Mouse (Mus musculus) lung, embryonic 14.5 days (tissue): ENCODE data around the gene Grin1. TPM values are rescaled to one million over a fixed set of nuclear protein-coding genes. Genes with fewer than 3 reads are reported as not detected.

Source experiments
- ATAC-seq: fragments of 200-750 bp; cut with Nextera tagmentation; 2 replicates; pipeline ENCODE4 v1.8.0; 2017; ENCODE audit warnings: mild to moderate bottlenecking, moderate TSS enrichment, moderate library complexity; ENCODE audit not compliant: insufficient read depth
- DNase-seq: peaks from one replicate; pipeline ENCODE4 v3.0.0-alpha.2; 2015
- H3K27ac ChIP-seq: fragments of 300-500 bp; sonication (generic); 2 replicates; pipeline ENCODE4 v1.5.1; 2014; ENCODE audit warnings: low read depth, mild to moderate bottlenecking, moderate library complexity
- H3K27me3 ChIP-seq: fragments of 300-500 bp; sonication (generic); 2 replicates; pipeline ENCODE4 v1.6.1; 2014; ENCODE audit warnings: low read length, control low read depth; ENCODE audit not compliant: insufficient read depth
- H3K36me3 ChIP-seq: fragments of 300-500 bp; sonication (generic); 2 replicates; pipeline ENCODE4 v1.6.1; 2014; ENCODE audit warnings: control low read depth; ENCODE audit not compliant: insufficient read depth
- H3K4me1 ChIP-seq: fragments of 300-500 bp; sonication (generic); 2 replicates; pipeline ENCODE4 v1.6.1; 2014; ENCODE audit warnings: antibody characterized with exemption, control low read depth; ENCODE audit not compliant: insufficient read depth
- H3K4me2 ChIP-seq: fragments of 300-500 bp; sonication (generic); 2 replicates; pipeline ENCODE4 v1.6.1; 2014; ENCODE audit warnings: mild to moderate bottlenecking
- H3K4me3 ChIP-seq: fragments of 300-500 bp; sonication (generic); 2 replicates; pipeline ENCODE4 v1.5.1; 2014; ENCODE audit warnings: low read depth, low read length
- H3K9ac ChIP-seq: fragments of 300-500 bp; sonication (generic); 2 replicates; pipeline ENCODE4 v1.6.1; 2014
- H3K9me3 ChIP-seq: fragments of 300-500 bp; sonication (generic); 2 replicates; pipeline ENCODE4 v1.6.1; 2016; ENCODE audit warnings: low read depth, low read length, control low read depth
- CTCF ChIP-seq: IDR thresholded peaks from 2 replicates; pipeline ENCODE4 v1.5.1; 2016; ENCODE audit warnings: antibody characterized with exemption, low read depth
- WGBS: fragments of 180-500 bp; shearing (Covaris S2); extraction: QIAGEN DNeasy Blood & Tissue Kit; methylation state at CpG from one replicate; pipeline ENCODE4 v1.1.7; 2014; 5-methylcytosine and 5-hydroxymethylcytosine counted together
- polyA plus RNA-seq: library from polyadenylated mRNA; unstranded; fragments of >200 nt; fragmentation: Nextera tagmentation; extraction: Ambion mirVana; gene quantifications from 2 replicates; pipeline ENCODE4 v1.2.1, GENCODE M21; 2014

Gene Grin1
- polyA plus RNA-seq, 1 experiment from 2014 or later: 0.84 TPM

GRCm38 (mm10) chr2:25271827-25272511, 47.0 kb downstream of the Grin1 start, which contains the start of the genes Ssna1 and Anapc2:
Gene Ssna1, minus strand, starts transcription at chr2:25272438.
Gene Anapc2, plus strand, starts transcription at chr2:25272478.
- DNase-seq (peak; percentile 99), ATAC-seq (peak; percentile 97)
- peaks cover 63% of the 10 kb centered on the region for H3K36me3 ChIP-seq
- no peaks in the 10 kb centered on the region for H3K9me3 ChIP-seq
- peak within 1 kb of the TSS; percentile 96 for H3K4me2 ChIP-seq
- H3K27ac ChIP-seq: peak within 1 kb of the TSS; percentile 58
- WGBS: under 1% methylated on average over 55 of the region's 55 CpGs
- peaks cover 15% of the 10 kb centered on the region for H3K4me1 ChIP-seq
- peak within 1 kb of the TSS; percentile 95 for H3K4me3 ChIP-seq
- TF ChIP-seq CTCF: peak; percentile 41; the same call in 1 of the 2 replicates
- no peaks in the 10 kb centered on the region for H3K27me3 ChIP-seq
- peak within 1 kb of the TSS; percentile 86 for H3K9ac ChIP-seq

- H3K9me3 ChIP-seq: no peaks in the 10 kb centered on the region
- H3K36me3 ChIP-seq: peaks cover 27% of the 10 kb centered on the region
- 0 out of 2 replicates have a peak, but pooled peaks cover 5% of the 10 kb centered on the region for H3K4me1 ChIP-seq
- TF ChIP-seq CTCF: no peak
- no peak for ATAC-seq
- H3K27me3 ChIP-seq: peaks cover 16% of the 10 kb centered on the region
- H3K9ac ChIP-seq: no peak overlapping the region
- no peak overlapping the region for H3K4me2 ChIP-seq
- WGBS: 62% methylated on average over 4 of the region's 4 CpGs
- DNase-seq: no peak
- H3K4me3 ChIP-seq: no peak overlapping the region
- H3K27ac ChIP-seq: no peak overlapping the region
These were observed 51.2 kb downstream of the Grin1 start for GRCm38 (mm10) chr2:25267746-25268309.

DNA sequence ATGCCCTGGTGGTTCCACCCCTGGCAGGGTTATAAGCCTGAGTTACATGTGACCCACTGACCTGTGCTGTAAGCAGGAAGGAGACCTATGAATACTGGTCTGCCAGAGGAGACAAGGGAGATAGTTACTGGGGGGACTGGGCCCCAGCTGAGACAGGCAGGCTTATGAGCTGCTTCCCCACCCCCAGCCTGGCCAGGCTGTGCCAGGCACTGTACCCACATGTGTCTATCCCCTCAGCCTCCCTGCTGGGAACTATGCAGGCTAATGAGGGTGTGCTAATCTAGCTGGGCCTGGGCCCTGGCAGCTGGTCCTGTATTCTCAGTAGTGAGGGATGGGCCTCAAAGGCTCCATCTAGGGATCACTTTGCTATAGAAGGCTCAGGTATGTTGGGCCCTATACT, 51.7 kb downstream of the Grin1 start:
- no peak for DNase-seq
- ATAC-seq: no peak
- no peak overlapping the region for H3K27ac ChIP-seq
- no peaks in the 10 kb centered on the region for H3K9me3 ChIP-seq
- no peak overlapping the region for H3K4me2 ChIP-seq
- peaks cover 27% of the 10 kb centered on the region for H3K36me3 ChIP-seq
- H3K9ac ChIP-seq: no peak overlapping the region
- no peak for TF ChIP-seq CTCF
- H3K4me1 ChIP-seq: 0 out of 2 replicates have a peak, but pooled peaks cover 5% of the 10 kb centered on the region
- H3K27me3 ChIP-seq: peaks cover 16% of the 10 kb centered on the region
- H3K4me3 ChIP-seq: no peak overlapping the region

GRCm38 (mm10) chr2:25266720-25267119, 52.3 kb downstream of the Grin1 start:
- Histone ChIP-seq H3K4me1 (0 out of 2 replicates have a peak, but pooled peaks cover 5% of the 10 kb centered on the region), H3K4me2 (no peak overlapping the region), H3K36me3 (peaks cover 27% of the 10 kb centered on the region), H3K4me3 (no peak overlapping the region; the same call in 1 of the 2 replicates), H3K9me3 (no peaks in the 10 kb centered on the region), H3K27me3 (peaks cover 16% of the 10 kb centered on the region), H3K9ac (no peak overlapping the region), H3K27ac (no peak overlapping the region)
- ATAC-seq (no peak), DNase-seq (no peak)
- WGBS: 52% methylated on average over 2 of the region's 2 CpGs
- no peak for TF ChIP-seq CTCF

DNA sequence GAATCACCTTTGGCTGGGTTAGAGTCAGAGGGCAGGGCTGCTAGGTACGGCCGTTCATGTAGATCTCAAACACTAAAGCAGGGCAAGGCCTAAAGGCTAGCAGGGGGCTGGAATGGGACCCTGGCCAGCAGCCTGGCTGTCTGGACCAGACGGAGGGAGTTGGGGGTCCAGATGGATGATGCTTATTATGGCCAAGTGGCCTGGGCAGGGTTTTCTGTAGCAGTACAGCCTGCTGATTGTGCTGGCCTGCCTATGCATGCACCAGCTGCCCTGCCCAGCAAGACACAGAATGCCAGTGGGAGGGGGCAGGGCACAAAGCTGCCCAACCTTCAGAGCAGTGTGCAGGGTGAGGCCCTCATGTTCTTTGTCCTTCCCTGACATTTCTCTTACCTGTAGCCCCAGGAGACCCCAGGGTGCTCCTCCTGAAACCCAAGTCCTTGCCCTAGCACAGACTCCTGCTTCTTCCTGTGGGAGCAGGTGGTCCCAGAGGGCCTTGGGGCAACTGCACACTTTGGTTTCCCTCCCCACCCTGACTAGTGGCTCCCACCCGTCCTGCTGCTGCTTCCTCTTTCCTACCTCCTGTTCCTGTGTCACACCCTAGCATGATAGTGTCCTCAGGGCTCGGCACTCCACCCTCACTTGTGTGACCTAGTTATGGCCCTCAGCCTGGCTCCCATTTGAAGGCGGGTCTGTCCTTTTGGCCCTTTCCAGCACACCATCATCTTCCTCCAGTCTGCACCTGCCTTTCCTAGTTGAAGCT, 52.9 kb downstream of the Grin1 start:
- Histone ChIP-seq H3K4me2 (no peak overlapping the region), H3K9me3 (no peaks in the 10 kb centered on the region), H3K4me1 (no peaks in the 10 kb centered on the region), H3K27me3 (peaks cover 16% of the 10 kb centered on the region), H3K9ac (no peak overlapping the region), H3K36me3 (peaks cover 27% of the 10 kb centered on the region), H3K27ac (no peak overlapping the region), H3K4me3 (no peak overlapping the region)
- ATAC-seq (no peak), DNase-seq (no peak)
- WGBS: 60% methylated on average over 6 of the region's 6 CpGs
- no peak for TF ChIP-seq CTCF

DNA sequence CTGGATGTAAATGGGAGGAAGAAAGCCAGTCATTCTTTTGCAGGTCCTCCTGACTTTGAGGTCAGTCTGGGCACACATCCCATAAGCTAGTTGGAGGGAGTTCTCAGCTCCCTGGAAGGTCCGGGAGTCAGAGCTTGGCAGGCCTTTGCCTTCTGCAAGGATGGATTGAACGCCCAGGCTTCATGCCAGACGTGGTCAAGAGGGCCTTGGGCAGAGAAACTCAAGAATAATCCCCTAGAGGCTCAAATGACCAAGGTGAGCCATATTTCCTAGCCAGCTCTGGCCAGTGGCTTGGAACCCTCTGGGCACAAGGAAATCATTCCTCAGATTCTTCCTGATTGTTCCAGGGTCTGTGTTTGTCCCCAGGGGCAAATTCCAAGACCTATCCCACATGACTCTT, 54.1 kb downstream of the Grin1 start:
- Histone ChIP-seq H3K4me1 (no peaks in the 10 kb centered on the region), H3K36me3 (peaks cover 16% of the 10 kb centered on the region; the same call in 1 of the 2 replicates), H3K9ac (no peak overlapping the region), H3K9me3 (no peaks in the 10 kb centered on the region), H3K27ac (no peak overlapping the region), H3K27me3 (peaks cover 16% of the 10 kb centered on the region), H3K4me2 (no peak overlapping the region), H3K4me3 (no peak overlapping the region)
- WGBS: 62% methylated on average over 3 of the region's 3 CpGs
- no peak for ATAC-seq
- no peak for TF ChIP-seq CTCF
- DNase-seq: no peak

- Histone ChIP-seq H3K36me3 (peaks cover 10% of the 10 kb centered on the region; the same call in 1 of the 2 replicates), H3K4me3 (peak overlapping the region; percentile 74; the same call in 1 of the 2 replicates), H3K9me3 (no peaks in the 10 kb centered on the region), H3K9ac (no peak overlapping the region; the same call in 1 of the 2 replicates), H3K4me2 (peak overlapping the region; percentile 100; the same call in 1 of the 2 replicates), H3K27ac (no peak overlapping the region), H3K4me1 (no peaks in the 10 kb centered on the region), H3K27me3 (peaks cover 16% of the 10 kb centered on the region)
- DNase-seq: no peak
- no peak for TF ChIP-seq CTCF
- no peak for ATAC-seq
- 70% methylated on average over 5 of the region's 5 CpGs for WGBS
These were observed 54.7 kb downstream of the Grin1 start for GRCm38 (mm10) chr2:25264286-25264660.
